Mouse (Mus musculus) common myeloid progenitor, adult 5-6 weeks (primary cell): ENCODE measurements at regions not wholly inside any gene's neighbourhood (a gene's known extent, or its start where the extent isn't known, plus 50 kb on each side); places are given as distances from the start of the nearest gene placed in this dataset.

Experiments
- ATAC-seq: replicated peaks from 2 replicates; pipeline ENCODE4 v1.8.0; 2016; ENCODE audit warnings: low read depth, mild to moderate bottlenecking, moderate TSS enrichment, inconsistent platforms; ENCODE audit not compliant: poor library complexity, severe bottlenecking

DNA sequence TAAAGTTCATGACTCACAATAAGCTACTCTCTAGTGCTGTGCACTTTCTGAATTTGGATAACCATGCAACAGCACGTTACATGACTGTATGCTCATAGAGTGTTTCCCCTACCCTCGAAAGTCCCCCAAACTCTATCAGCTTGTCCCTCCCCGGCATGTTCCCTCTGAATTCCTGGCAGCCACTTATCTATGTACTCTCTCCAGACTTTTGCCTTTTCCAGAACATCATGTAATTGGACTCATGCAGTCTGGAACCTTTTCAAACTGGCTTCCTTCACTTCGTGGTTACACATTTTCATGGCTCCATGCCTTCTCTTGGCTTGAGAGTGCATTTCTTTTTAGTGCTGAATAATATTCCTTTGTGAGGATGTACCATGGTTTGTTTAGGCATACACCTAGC lies 436.8 kb upstream of the Kif2a start:
- no peak for ATAC-seq

DNA sequence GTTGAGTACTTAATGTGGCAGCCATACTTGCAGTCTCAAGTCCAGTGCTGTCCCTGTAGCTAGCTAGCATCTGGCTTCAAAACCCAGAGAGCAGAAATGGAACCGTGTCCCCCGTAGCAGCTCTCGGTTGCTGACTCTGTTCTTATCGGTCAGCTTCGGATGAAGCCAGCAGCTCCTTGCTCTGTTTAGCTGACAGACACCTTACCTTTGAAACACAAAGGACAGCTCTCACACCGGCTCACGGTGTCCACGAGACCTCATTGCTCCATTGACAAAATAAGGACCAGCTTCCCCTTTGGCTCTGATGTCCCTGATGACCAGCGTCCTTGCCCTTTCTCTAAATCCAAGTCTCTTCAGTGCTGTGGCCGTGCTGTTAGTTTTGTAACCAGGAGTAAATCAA lies 435.3 kb upstream of the Kif2a start:
- ATAC-seq, result no peak

DNA sequence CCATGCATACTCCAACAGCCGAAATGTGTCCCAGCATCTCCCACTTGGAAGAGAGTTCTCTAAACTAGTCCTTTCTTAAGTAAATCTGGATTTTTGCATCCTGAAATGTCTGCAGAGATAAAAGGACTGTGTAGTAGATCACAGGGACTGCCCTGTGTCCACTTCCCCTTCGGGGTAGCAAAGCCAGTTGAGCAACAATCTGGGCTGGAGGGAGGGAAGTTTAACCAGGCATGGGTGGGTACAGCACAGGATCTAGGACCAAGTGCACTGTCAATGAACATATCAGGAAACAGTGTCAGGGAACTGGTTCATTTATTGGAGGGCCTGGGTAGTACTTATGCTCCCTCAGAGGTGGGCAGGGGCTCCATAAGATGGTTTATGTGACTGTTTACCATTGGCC lies 434.5 kb upstream of the Kif2a start:
- peak; percentile 55; the same call in 1 of the 2 replicates for ATAC-seq

DNA sequence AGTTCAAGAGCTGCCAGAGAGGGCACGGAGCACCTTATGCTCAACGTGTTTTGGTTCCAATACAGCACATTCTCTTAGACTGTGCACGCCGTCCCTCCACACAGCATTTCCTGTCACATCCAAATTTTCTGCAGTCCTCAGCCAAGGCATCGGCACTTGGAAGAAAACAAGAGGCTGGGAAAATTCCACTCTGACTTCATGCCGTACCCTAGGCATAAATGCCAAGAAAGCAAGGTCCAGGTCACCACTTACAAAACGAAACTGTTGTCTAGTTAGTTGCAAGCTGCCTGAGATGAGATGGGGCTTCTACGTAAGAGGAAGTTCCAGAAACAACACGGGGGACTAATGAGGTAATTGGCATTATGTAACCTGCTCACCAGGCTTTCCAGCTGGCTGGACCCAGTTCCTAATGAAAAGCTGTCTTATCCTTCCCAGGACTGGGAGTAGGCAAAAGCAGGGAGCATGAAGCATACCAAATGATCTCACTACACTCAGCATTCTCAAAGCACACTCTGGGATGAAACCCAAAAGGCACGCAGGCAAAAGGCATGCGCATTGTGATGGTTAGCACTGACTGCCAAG lies 427.8 kb upstream of the Kif2a start:
- peak; percentile 73 for ATAC-seq

DNA sequence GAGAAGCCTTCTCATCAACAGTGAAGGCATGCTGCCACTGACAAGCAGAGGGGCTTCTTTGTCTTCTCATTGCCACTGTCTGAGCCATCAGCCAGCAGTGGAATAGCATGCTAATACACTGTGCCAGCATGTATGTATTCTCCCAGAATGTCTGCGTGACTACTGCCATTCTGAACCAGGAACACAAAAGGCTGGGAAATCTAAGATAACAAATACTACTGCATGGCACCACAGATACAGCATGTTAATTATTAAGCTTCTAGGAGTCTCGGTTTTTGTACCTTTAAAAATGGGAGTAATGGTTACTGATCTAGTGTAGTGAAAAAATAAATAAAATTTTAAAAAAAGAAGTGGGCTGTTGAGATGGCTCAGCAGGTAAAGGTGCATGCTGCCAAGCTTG lies 425.9 kb upstream of the Kif2a start:
- ATAC-seq, result no peak

DNA sequence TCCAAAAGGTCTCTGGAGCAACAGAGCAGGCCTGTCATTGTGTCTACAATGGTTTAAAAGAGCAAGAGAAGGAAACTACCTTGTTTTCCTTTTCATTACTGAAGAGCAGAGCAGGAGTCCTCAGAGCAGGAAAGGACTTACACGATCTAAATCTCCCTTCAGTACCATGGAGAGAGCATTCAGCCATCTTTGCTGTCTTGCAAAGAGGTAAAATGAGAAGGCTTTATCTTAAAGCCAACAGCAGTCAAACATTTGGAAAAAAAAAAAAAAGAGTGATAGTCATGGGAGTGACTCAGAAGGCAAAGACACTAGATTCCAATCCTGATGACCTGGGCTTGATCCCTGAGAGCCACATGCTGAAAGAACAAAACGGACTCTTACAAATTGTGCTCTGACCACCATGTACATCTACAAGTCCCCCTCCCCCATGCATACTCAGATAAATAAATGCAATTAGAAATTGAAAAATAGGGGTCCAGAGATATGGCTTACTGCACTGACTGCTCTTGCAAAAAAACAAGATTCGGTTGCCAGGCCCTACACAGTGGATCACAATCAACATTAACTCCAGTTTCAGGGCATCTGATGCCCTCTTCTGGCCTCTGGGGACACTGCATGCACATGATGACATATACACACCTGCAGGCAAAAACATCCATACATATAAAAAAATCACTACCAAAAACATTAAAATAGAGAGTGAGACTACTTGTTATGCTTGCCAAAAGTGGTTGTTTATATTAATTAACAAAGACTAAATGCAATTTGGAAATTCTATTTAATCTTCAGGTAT lies 397.6 kb upstream of the Kif2a start:
- no peak for ATAC-seq

DNA sequence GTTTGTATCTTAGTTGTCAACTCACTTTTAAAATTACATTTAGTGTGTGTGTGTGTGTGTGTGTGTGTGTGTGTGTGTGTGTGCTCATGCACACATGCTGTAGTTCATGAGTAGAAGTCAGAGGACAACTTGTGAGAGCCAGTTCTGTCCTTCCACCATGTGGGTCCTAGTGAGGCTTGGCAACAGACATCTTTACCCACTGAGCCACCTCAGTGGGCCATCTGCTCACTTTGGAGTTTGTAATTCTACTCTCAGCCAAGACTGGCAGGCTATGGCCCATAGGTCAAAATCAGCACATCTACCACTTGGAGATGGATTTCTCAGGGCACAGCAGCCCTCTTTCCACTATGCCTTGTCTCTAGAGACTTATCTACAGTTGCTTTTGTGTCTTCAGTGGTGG lies 388.3 kb upstream of the Kif2a start:
- no peak for ATAC-seq

DNA sequence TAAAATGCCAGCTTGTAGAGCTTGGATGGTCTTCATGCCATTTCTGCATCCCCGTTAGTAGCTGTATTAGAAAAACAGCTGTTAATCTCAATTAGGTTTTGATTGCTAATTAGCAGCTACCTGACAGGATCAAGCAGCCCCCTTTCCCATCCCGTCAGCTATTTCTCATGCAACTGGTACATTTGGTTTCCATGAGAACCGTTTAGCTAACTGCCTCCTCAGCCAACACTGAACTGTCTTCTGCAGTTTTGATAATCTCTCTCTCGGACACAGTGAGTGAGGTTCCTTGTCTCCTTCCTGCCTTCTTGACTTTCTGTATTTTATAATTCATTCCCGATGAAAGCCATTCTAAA lies 385.7 kb upstream of the Kif2a start:
- ATAC-seq, result no peak

DNA sequence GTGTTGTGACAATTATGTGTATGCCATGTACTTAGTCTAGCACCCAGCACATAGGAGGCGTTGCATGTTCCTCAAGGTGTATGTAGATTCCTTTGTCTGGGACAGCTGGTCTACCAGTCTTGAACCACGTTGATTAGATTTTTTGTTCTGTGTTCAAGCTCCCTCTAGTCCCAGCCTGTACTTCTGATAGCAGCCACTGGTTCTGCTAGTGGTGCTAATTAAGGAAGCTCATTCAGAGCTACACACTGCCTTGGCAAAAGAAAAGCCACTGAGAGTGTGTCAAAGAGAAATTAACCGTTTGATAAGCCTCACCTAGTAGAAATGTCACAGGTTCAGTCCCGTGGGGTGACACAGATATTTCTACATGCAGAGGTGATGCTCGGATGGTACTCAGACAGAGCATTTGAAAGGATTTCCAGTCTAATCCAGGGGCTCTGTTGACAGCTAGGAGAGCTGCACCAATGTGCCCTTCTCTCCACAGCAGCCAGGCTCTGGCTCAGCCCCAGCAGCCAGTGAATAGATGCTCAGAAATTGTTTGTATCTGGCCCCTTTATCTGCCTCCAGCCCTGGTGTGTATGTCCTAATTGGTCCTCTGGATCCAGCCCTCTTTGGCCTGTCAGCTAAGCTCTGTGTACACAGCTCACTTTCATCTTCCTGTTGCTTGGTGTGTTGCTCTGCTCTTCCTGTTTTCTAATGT lies 385.2 kb upstream of the Kif2a start:
- ATAC-seq, result no peak

DNA sequence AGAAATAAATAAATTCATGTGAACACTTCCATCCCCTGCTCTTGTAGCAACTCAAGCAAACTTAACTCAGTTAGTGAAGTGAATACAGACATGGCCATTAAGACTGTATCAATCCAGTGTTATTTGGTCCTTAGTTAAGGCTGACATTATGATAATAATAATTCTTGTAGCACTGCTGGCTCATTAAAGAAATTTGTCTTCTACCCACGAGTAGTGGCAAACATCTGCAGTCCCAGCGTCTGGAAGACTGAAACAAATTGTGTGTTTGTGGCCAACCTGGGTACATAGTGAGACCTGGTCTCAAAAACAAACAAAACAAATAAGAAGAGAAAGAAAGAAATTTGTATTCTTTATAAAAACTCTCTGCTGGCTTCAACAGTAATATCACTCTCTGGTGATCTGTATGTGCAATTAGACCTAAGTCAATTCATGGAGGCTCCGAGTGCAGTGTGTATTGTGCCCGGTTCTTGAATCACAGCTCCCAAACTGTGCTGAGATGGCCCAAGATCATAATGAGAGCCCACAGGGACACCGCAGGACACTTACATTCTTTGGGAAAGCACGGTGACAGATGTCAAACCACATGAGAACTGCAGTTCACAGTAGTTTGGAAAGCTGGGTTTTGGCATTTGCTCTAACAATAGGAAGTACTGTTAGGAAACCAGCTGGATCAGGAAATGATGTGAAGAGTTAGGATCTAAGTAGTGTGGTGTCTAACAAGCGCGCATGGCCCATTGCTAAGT lies 376.9 kb upstream of the Kif2a start:
- ATAC-seq, result no peak

DNA sequence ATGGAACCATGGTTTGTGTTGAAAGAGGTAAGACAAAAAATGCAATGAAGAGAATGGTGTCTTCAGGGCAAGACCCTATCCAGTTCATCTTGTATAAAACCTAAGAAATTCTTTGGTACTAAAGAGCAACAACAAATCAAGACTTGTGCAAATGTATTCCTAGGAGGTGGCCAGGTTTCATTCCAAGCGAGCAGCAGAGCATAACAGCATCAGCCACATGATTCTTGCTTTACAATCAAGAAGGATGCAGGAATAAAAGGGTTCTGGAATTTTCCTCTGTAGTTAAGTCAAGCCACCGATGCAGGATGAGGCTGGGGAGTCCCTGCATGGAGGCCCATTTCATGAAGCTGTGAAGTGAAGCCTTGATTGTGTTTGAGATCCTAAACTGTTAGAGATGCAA lies 374.1 kb upstream of the Kif2a start:
- no peak for ATAC-seq

DNA sequence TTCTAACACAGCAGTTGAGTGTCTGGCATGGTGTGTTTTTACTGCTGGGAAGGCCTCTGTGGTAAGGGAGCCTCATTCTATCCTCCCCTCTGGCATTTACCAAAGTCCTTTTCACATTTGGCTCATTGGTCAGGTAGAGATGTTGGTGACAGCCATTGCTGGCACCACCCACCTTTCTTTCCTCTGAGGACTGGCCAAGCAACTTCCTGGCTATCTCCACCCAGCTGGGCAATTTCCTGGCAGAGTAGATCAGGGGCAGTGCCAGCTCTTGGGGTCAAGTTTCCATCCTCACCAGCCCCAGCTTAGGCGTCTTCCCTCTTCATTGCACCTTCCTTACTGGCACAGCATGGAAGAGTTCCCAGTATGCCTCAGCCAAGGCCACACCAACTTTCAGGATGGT lies 372.5 kb upstream of the Kif2a start:
- ATAC-seq, result no peak

DNA sequence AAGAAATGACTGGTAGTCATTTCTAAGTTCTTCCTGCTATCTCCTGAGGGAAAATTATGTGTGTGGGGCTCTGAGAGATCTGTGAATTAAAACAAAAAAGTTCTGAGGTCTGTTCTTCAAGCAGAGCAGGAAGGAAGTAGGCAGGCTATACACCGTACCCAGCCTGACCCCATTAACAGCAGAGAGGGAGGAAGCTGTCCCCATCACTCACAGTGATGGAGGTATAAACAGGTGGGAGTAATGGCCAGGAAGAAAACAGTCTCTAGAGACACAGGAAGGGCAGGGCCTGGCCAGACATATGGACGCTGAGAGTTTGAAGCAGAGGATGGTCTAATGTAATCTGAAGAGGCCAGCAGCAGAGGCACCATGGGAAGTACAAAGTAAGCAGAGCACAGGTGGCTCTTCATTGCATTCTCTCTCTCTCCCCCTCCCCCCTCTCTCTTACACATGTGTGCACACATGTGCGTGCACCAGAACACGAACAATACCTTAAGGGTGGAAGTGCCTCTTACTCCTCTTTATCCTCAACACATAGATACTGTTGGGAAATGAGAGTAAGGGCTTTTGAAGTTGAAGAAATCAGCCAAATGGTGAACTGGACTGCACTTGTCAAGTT lies 367.7 kb upstream of the Kif2a start:
- no peak for ATAC-seq

DNA sequence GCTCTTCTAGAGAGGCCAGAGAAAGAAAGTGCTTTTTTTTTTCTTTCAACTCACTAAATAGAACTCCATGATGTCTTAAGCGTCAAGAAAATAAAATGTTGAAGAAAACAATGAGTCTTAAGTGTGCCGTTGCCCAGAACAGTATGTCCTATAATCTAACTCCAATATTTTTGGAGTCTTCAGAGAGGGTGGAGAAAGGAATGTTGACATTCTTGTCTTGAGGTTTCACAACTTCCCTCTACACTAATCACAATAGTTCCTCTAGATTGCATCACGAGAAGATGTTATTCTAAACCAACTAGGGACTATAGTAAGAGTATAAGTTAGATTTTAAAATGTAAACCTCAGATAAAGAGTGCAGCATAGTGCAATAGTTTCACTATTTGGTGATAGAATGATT lies 367.1 kb upstream of the Kif2a start:
- peak; percentile 42; the same call in 1 of the 2 replicates for ATAC-seq

DNA sequence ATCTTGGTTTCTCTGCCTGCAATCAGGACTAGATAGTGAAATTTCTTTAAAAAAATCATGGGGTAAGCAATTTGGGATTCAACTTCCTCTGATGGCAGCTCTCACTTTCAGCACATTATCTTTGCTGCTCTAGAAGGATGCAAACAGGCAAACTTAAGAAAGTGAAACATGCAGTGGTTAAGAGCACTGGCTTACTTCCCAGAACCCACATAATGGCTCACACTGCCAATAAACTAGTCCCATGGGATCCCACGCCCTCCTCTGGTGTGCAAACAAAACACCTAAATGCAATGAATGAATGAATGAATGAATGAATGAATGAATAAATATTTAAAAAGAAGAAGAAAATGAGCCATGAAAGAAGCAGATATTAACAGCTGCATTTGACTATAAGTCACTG lies 356.1 kb upstream of the Kif2a start:
- no peak for ATAC-seq

DNA sequence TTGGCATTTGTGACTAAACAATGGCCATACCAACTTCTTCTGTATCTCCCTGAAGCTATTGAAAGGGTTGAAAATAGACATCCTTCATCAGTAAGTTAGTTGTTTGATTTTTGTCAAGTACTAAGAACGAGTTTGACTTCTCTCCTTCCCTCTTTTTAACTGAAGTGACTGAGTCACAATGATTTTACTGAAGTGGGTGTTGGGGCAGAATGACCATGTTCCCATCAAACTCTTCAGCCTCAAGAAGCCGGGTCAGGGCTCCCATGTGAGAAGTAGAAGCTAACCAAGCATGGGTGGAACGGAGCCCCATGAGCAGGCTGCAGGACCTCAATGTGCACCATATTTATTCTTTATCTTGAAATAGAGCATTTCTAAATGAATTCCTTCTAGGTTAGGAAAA lies 350.7 kb upstream of the Kif2a start:
- ATAC-seq, result no peak

DNA sequence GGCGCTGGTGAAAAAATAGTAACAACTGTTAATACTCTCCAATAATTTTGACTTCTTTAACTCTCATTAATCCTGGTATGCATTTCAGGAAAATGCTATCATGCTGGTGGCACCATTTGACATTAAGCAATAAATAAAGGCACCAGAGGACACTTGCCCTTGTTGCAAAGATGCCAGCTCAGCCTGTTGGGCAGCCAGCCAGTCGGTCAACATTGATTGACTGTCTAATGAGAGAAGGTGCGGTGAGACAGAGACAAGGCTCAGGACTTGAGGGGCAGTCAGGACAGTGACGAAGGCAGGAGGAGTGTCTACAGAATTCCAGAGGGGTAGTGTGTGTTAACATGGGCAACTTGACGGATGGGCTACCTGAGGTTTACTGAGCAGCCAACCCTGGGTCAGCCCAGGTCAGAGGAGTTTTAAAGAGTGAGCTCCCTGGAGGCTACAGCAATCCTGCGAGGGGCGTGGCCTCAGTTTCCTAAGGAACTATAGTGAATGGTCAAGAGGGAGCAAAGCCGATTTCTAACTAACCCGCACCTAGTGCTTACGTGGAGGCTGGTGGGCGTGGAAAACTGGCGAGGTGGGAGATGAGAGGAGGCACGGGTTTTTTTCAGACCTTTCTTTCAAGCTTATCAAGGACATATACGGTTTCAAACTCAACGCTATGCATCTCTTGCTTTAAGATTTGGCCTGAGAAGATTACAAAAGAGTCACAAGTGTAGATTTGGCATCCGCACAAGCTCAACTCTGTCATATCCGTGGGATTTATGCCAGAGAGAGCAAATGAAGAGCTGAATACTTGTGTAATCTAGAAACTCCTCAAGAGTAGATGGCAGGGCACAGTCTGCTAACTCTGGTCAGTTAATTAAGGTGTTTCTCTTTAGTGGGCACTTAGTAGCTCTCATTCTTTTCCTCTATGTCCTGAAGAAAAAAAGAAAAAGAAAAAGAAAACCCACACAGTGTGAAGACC lies 350.0 kb upstream of the Kif2a start:
- ATAC-seq, result no peak

DNA sequence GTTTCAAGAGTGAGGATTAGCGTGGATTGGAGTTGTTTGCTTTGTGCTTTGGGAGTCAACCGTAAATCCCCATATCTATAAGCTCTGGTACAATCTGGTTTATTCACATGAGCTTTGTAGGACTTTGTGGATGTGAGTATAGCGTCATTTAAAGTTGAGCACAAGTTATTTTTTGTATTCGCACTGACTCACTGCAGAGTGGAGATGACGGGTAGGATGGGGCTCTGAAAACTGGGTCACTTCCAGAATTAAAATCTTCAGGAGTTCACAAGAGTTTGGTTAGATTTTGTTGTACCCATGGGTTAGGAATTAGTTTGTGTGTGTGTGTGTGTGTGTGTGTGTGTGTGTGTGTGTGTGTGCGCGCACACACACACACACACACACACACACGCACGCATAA lies 345.7 kb upstream of the Kif2a start:
- ATAC-seq, result no peak

DNA sequence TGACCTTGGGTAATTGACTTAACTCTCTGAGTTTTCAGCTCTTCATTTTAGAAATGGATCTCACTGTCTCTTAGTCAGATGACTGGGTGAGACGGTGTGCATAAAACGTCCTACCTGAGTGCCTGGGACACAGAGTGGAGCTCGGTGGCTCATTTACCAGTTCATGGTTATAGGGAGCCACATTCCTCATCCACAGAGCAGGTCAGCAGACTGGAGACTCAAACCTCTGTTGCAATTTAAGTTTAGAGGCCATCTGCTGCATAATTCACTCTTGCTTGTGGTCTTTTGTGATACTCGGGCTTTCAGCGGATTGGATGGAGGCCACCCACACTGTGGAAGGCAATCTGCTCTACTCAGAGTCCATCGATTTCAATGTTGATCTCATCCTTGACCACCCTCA lies 343.8 kb upstream of the Kif2a start:
- ATAC-seq, result no peak
